Mouse (Mus musculus): ENCODE measurements at regions not wholly inside any gene's neighbourhood (a gene's known extent, or its start where the extent isn't known, plus 50 kb on each side); places are given as distances from the start of the nearest gene placed in this dataset.

DNA sequence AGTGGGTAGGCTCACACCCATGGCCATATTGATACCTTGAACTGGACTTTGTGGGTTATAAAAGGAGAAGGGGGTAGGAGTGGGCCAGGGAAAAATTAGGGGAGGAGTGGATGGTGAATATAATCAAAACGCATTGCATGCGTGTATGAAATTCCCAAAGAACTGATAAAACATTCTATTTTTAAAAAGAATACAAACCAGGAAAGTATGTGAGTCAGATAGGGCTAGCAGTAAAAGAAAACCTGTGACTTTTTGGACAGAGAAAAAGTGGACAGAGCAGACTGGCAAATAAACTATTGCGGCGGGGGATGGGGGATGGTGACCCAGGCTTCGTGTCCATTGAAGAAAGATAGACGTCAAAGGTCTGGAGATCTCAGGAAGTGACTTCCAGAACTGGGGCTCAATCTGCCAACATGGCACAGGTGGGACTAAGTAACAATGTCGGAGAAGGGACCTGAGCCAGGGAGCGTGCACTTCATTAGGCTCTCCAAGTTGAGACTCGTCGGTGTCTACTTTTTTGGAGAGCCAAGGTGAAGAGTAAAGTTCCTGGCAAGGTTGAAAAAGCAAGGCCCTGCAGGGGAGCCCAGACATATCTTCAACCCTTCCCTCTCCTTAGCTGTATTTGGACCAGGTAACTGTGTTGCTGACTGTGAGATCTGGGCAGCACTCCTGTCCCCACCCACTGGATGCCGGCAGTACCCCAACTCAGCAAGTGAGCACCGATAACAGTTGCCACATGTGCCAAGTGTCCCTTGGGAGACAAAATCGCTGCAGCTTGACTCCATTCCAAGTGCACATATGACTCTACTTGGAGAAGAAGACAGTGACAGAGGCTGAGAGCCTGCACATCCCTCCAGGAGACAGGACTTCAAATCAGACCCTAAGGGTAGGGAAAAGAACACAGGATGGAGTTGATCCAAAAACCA lies 103.1 kb upstream of the Nfe2l3 start:
- Histone ChIP-seq H3K4me3 (ENCODE audit: low read depth, low read length) (no peak overlapping the region), H3K27me3 (ENCODE audit: control insufficient read depth, insufficient read depth, low read length) (no peaks in the 10 kb centered on the region), H3K4me1 (ENCODE audit: control insufficient read depth, insufficient read depth, low read length) (0 out of 2 replicates have a peak, but pooled peaks cover 3% of the 10 kb centered on the region), H3K4me2 (ENCODE audit: low read depth) (no peak overlapping the region), H3K9me3 (ENCODE audit: control insufficient read depth, low read length) (no peaks in the 10 kb centered on the region), H3K36me3 (ENCODE audit: control insufficient read depth, insufficient read depth, low read length) (no peaks in the 10 kb centered on the region), H3K9ac (ENCODE audit: low read length) (no peak overlapping the region), H3K27ac (ENCODE audit: low read depth, low read length) (no peak overlapping the region)
- 91% methylated on average over 13 of the region's 13 CpGs for WGBS
- DNase-seq (ENCODE audit: low spot score) (no peak), ATAC-seq (ENCODE audit: insufficient read depth, low FRiP score, low TSS enrichment) (no peak)

DNA sequence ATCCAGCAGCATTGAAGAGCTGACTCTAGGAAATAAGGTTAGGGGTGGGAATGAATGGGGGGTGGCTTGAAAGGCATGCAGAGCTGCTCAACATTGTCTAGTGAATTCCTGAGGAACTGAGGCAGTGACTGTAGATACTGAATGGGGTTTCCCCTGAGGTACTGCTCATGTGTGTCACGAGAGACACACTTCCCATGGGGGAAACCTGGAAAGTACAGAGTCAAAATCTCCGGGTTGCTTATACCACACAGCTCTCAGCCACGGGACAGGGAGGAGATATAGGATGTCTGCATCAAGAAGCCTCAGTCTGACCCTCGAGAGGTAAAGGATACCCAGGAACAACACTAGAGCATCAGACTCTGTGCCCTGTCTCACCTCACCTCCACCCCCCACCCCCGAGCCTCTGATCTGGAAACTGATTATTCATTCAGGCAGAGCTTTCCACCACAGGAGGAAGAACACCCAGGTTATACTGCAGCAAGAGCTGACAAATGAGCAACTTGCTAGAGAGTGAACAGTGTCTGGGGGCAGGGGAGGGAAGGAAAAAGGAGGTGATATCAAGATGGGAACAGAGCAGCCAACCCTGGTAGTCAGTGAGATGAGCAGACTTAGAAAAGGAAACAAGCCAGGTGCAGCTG lies 102.3 kb upstream of the Nfe2l3 start:
- Histone ChIP-seq H3K4me2 (ENCODE audit: low read depth) (no peak overlapping the region), H3K4me1 (ENCODE audit: control insufficient read depth, insufficient read depth, low read length) (0 out of 2 replicates have a peak, but pooled peaks cover 4% of the 10 kb centered on the region), H3K27me3 (ENCODE audit: control insufficient read depth, insufficient read depth, low read length) (no peaks in the 10 kb centered on the region), H3K9ac (ENCODE audit: low read length) (no peak overlapping the region), H3K4me3 (ENCODE audit: low read depth, low read length) (no peak overlapping the region), H3K9me3 (ENCODE audit: control insufficient read depth, low read length) (no peaks in the 10 kb centered on the region), H3K27ac (ENCODE audit: low read depth, low read length) (no peak overlapping the region), H3K36me3 (ENCODE audit: control insufficient read depth, insufficient read depth, low read length) (no peaks in the 10 kb centered on the region)
- DNase-seq (ENCODE audit: low spot score) (no peak), ATAC-seq (ENCODE audit: insufficient read depth, low FRiP score, low TSS enrichment) (no peak)
- 59% methylated on average over 5 of the region's 5 CpGs for WGBS

DNA sequence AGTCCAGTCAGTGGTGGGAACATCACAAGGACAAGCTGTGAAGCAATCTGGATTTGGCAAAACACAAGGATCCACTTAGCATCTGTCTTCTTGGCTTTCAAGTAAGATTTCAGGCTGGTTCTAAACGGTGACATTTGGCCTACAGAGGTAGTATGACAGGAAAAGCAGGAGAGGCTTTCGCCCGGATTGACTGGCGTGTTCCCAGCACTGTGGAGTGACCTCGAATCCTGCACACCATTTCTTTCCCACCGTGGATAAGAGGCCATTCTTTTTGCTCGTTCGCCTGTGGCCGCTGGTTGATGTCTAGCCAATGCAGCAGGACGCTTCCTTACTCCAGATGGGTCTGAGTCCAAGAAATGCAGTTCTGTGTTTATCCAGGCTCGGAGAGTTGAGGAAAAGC lies 99.6 kb upstream of the Nfe2l3 start:
- ATAC-seq (ENCODE audit: insufficient read depth, low FRiP score, low TSS enrichment) (no peak), DNase-seq (ENCODE audit: low spot score) (peak; percentile 20)
- no peaks in the 10 kb centered on the region for H3K36me3 ChIP-seq (ENCODE audit: control insufficient read depth, insufficient read depth, low read length)
- no peaks in the 10 kb centered on the region for H3K27me3 ChIP-seq (ENCODE audit: control insufficient read depth, insufficient read depth, low read length)
- no peak overlapping the region for H3K27ac ChIP-seq (ENCODE audit: low read depth, low read length)
- 63% methylated on average over 11 of the region's 11 CpGs for WGBS
- H3K4me2 ChIP-seq (ENCODE audit: low read depth): no peak overlapping the region
- H3K4me1 ChIP-seq (ENCODE audit: control insufficient read depth, insufficient read depth, low read length): 0 out of 2 replicates have a peak, but pooled peaks cover 4% of the 10 kb centered on the region
- no peaks in the 10 kb centered on the region for H3K9me3 ChIP-seq (ENCODE audit: control insufficient read depth, low read length)
- no peak overlapping the region for H3K9ac ChIP-seq (ENCODE audit: low read length)
- no peak overlapping the region for H3K4me3 ChIP-seq (ENCODE audit: low read depth, low read length)

DNA sequence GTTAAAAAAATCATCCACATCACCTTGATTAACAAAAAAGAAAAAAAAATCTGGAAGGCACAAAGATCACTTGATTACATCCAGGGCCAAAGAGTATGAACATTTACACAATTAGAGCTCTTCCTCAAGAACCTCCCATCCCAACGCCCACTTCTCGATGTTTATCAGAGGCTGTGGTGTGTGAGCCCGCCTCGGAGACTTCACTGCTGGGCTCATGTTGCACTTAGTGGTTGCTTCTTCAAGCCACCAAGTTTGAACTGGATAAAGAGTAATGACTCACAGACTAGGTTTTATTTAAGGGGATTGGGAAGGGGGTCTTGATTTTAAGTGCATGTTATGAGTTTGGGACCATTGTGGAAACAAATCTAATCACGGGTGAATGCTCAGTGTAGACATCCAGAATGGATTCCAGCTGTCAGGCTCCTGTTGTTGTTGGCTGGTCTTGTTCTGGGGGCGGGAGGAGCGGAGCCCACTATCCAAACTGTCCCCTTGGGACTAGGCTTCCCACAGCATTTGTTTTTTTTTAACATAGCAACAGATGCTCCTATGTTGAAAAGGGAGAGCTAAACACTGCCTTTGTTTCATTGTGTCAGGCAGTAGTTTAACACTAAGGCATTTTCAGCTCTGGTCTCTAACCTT lies 98.6 kb upstream of the Nfe2l3 start:
- Histone ChIP-seq H3K36me3 (ENCODE audit: control insufficient read depth, insufficient read depth, low read length) (no peaks in the 10 kb centered on the region), H3K27me3 (ENCODE audit: control insufficient read depth, insufficient read depth, low read length) (no peaks in the 10 kb centered on the region), H3K4me1 (ENCODE audit: control insufficient read depth, insufficient read depth, low read length) (0 out of 2 replicates have a peak, but pooled peaks cover 4% of the 10 kb centered on the region), H3K4me3 (ENCODE audit: low read depth, low read length) (no peak overlapping the region), H3K9ac (ENCODE audit: low read length) (no peak overlapping the region), H3K4me2 (ENCODE audit: low read depth) (no peak overlapping the region), H3K9me3 (ENCODE audit: control insufficient read depth, low read length) (no peaks in the 10 kb centered on the region), H3K27ac (ENCODE audit: low read depth, low read length) (no peak overlapping the region)
- no peak for ATAC-seq (ENCODE audit: insufficient read depth, low FRiP score, low TSS enrichment)
- 43% methylated on average over 7 of the region's 7 CpGs for WGBS
- peak; percentile 26 for DNase-seq (ENCODE audit: low spot score)

DNA sequence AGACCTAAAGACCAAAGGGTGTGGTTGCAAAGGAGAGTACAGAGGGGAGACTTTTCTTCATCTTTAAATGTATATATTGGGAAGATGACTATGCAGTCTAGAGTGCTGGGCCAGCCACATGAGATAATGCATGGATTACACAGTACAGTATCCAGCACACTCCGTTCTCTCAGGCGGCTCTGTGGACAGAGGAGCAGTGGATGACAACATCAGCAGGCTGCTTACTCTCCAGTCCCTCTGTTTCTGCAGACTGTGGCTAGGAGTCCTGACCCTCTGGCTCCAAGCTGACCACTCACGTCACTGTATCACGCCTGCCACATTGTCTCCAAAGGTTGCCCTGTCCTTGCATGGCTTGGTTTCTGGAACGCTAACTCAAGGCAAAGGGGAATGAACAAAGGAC lies 97.2 kb upstream of the Nfe2l3 start:
- H3K36me3 ChIP-seq (ENCODE audit: control insufficient read depth, insufficient read depth, low read length): no peaks in the 10 kb centered on the region
- DNase-seq (ENCODE audit: low spot score) (no peak), ATAC-seq (ENCODE audit: insufficient read depth, low FRiP score, low TSS enrichment) (no peak)
- no peaks in the 10 kb centered on the region for H3K9me3 ChIP-seq (ENCODE audit: control insufficient read depth, low read length)
- H3K4me1 ChIP-seq (ENCODE audit: control insufficient read depth, insufficient read depth, low read length): 0 out of 2 replicates have a peak, but pooled peaks cover 4% of the 10 kb centered on the region
- no peaks in the 10 kb centered on the region for H3K27me3 ChIP-seq (ENCODE audit: control insufficient read depth, insufficient read depth, low read length)
- H3K4me3 ChIP-seq (ENCODE audit: low read depth, low read length): no peak overlapping the region
- WGBS: 79% methylated on average over 5 of the region's 5 CpGs
- no peak overlapping the region for H3K4me2 ChIP-seq (ENCODE audit: low read depth)
- no peak overlapping the region for H3K9ac ChIP-seq (ENCODE audit: low read length)
- H3K27ac ChIP-seq (ENCODE audit: low read depth, low read length): no peak overlapping the region

DNA sequence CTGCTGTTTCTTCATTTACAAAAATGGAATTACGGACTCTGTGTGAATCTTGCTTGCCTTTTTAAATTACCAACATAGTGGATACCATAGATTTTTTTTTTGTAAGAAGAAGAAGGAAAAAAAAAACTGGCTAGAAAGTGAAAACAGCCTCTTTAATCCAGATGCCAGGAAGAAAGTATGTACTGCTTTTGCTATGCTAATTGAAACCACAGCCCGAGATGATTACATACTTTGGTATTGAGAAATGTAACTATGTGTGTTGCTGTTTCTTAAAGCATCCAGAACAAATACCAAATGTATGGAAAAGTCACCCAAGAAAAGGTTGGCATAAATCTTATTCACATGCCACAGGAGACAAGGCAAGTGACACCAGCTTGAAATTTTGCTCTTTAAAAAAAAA lies 93.2 kb upstream of the Nfe2l3 start:
- no peaks in the 10 kb centered on the region for H3K27me3 ChIP-seq (ENCODE audit: control insufficient read depth, insufficient read depth, low read length)
- no peak overlapping the region for H3K9ac ChIP-seq (ENCODE audit: low read length)
- H3K9me3 ChIP-seq (ENCODE audit: control insufficient read depth, low read length): no peaks in the 10 kb centered on the region
- ATAC-seq (ENCODE audit: insufficient read depth, low FRiP score, low TSS enrichment) (no peak), DNase-seq (ENCODE audit: low spot score) (no peak)
- 0 out of 2 replicates have a peak, but pooled peaks cover under 1% of the 10 kb centered on the region for H3K4me1 ChIP-seq (ENCODE audit: control insufficient read depth, insufficient read depth, low read length)
- 86% methylated on average over 2 of the region's 2 CpGs for WGBS
- H3K27ac ChIP-seq (ENCODE audit: low read depth, low read length): no peak overlapping the region
- no peaks in the 10 kb centered on the region for H3K36me3 ChIP-seq (ENCODE audit: control insufficient read depth, insufficient read depth, low read length)
- no peak overlapping the region for H3K4me3 ChIP-seq (ENCODE audit: low read depth, low read length)
- no peak overlapping the region for H3K4me2 ChIP-seq (ENCODE audit: low read depth)

DNA sequence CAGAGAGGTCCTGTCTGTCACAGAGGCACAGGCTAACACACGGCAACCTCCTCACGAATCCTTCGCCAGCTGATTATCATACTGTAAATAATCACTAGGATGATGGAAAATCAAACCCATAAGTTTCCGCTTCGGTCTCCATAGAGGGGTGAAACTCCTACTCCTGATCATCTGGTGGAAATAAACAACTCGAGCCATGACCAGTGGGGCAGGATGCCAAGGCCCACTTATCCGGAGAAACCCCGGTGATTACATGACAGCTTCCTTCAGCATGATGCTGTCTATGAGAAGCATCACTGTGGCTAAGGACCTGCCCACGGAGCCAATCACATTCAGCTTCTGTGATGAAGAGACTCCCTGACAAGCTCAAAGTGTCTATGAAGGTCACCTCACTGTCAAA lies 84.7 kb upstream of the Nfe2l3 start:
- no peak overlapping the region for H3K27ac ChIP-seq (ENCODE audit: low read depth, low read length)
- H3K4me1 ChIP-seq (ENCODE audit: control insufficient read depth, insufficient read depth, low read length): no peaks in the 10 kb centered on the region
- 92% methylated on average over 9 of the region's 9 CpGs for whole genome bisulfite sequencing
- H3K27me3 ChIP-seq (ENCODE audit: control insufficient read depth, insufficient read depth, low read length): no peaks in the 10 kb centered on the region
- no peaks in the 10 kb centered on the region for H3K36me3 ChIP-seq (ENCODE audit: control insufficient read depth, insufficient read depth, low read length)
- no peak overlapping the region for H3K9ac ChIP-seq (ENCODE audit: low read length)
- no peak for ATAC-seq (ENCODE audit: insufficient read depth, low FRiP score, low TSS enrichment)
- H3K4me2 ChIP-seq (ENCODE audit: low read depth): no peak overlapping the region
- H3K4me3 ChIP-seq (ENCODE audit: low read depth, low read length): no peak overlapping the region
- no peak for DNase-seq (ENCODE audit: low spot score)
- no peaks in the 10 kb centered on the region for H3K9me3 ChIP-seq (ENCODE audit: control insufficient read depth, low read length)

DNA sequence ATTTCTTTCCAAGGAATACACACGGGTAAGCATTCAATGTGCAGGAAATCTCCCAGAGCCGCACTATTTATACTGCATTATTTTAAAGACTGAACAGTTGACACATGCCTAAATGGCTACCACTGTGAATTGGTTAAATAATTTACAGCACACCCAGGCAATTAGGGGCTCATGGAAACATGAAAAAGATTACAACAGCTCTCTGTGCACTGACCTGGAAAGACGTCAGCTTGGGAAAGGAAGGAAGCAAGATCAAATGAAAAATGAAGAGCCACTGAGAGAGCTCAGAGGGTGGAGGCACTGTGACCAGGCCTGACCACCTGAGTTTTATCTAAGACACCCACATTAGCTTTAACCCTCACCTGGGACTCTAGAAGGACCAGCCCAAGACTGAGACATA lies 82.7 kb upstream of the Nfe2l3 start:
- 50% methylated on average over 3 of the region's 3 CpGs for WGBS
- Histone ChIP-seq H3K27ac (ENCODE audit: low read depth, low read length) (no peak overlapping the region), H3K4me1 (ENCODE audit: control insufficient read depth, insufficient read depth, low read length) (no peaks in the 10 kb centered on the region), H3K9ac (ENCODE audit: low read length) (no peak overlapping the region), H3K9me3 (ENCODE audit: control insufficient read depth, low read length) (no peaks in the 10 kb centered on the region), H3K4me2 (ENCODE audit: low read depth) (no peak overlapping the region), H3K27me3 (ENCODE audit: control insufficient read depth, insufficient read depth, low read length) (no peaks in the 10 kb centered on the region), H3K4me3 (ENCODE audit: low read depth, low read length) (no peak overlapping the region), H3K36me3 (ENCODE audit: control insufficient read depth, insufficient read depth, low read length) (no peaks in the 10 kb centered on the region)
- DNase-seq (ENCODE audit: low spot score) (no peak), ATAC-seq (ENCODE audit: insufficient read depth, low FRiP score, low TSS enrichment) (no peak)
